ENCODE assay signal across 10 mouse cellular contexts in genomic region chr3:56437058-56437457, GRCm38 (mm10).
DNase-seq lines count a peak whose midpoint lies in the region; ATAC-seq and TF ChIP-seq lines count a peak whose summit lies in the region.
"Had no signal": no experiment of that assay in that cellular context is flagged by ENCODE, and none has a peak within 500 bp of the region (broad histone marks: within the 10 kb centered on the region; RNA-seq: fewer than 3 reads in every experiment).

No protein-coding gene starts in this region.

- no peak overlapping the region for H3K4me3 ChIP-seq in heart, adult 2 months
- H3K4me3 ChIP-seq in heart, embryonic 10.5 days: no peak overlapping the region
- no peak overlapping the region for H3K4me3 ChIP-seq in hindbrain, embryonic 15.5 days
- no peak overlapping the region for H3K4me3 ChIP-seq in midbrain, embryonic 16.5 days (ENCODE audit: low read depth, low read length)
- H3K4me3 ChIP-seq: erythroblast, embryonic 14.5 days; limb, embryonic 12.5 days had no signal

- H3K4me2 ChIP-seq in hindbrain, embryonic 15.5 days: no peak overlapping the region
- H3K4me2 ChIP-seq in midbrain, embryonic 16.5 days (ENCODE audit: low read length): no peak overlapping the region
- H3K4me2 ChIP-seq: limb, embryonic 12.5 days had no signal

- no peak for TF ChIP-seq POLR2A in heart, adult 2 months (IDR thresholded peaks at IDR 0.05; ENCODE audit: insufficient read depth, low read depth, low read length)

- no peaks in the 10 kb centered on the region for H3K79me2 ChIP-seq in heart, adult 2 months (replicated peaks; ENCODE audit: control insufficient read depth, insufficient read depth, low read length)

- WGBS in heart, adult 2 months: 43% methylated on average over 4 of the region's 4 CpGs
- 54% methylated on average over 4 of the region's 4 CpGs for WGBS in heart, embryonic 10.5 days
- WGBS in hindbrain, embryonic 15.5 days: 18% methylated on average over 4 of the region's 4 CpGs
- WGBS in midbrain, embryonic 16.5 days: 11% methylated on average over 4 of the region's 4 CpGs

- no peaks in the 10 kb centered on the region for H3K27me3 ChIP-seq in heart, adult 2 months (ENCODE audit: control insufficient read depth, insufficient read depth, low read length)
- no peaks in the 10 kb centered on the region for H3K27me3 ChIP-seq in heart, embryonic 10.5 days (ENCODE audit: insufficient read depth, poor library complexity, severe bottlenecking)
- H3K27me3 ChIP-seq in hindbrain, embryonic 15.5 days: no peaks in the 10 kb centered on the region
- no peaks in the 10 kb centered on the region for H3K27me3 ChIP-seq in midbrain, embryonic 16.5 days (ENCODE audit: control insufficient read depth, insufficient read depth, low read depth, low read length)
- H3K27me3 ChIP-seq: limb, embryonic 12.5 days had no signal

- H3K4me1 ChIP-seq in heart, adult 2 months (ENCODE audit: control insufficient read depth, insufficient read depth, low read length): no peaks in the 10 kb centered on the region; the same call in 1 of the 2 replicates
- no peaks in the 10 kb centered on the region for H3K4me1 ChIP-seq in heart, embryonic 10.5 days
- H3K4me1 ChIP-seq in hindbrain, embryonic 15.5 days (replicated peaks): peaks cover 18% of the 10 kb centered on the region
- peaks cover 8% of the 10 kb centered on the region for H3K4me1 ChIP-seq in midbrain, embryonic 16.5 days (ENCODE audit: control insufficient read depth, insufficient read depth, low read length)
- H3K4me1 ChIP-seq: limb, embryonic 12.5 days had no signal

- no peaks in the 10 kb centered on the region for H3K9me3 ChIP-seq in heart, embryonic 10.5 days
- H3K9me3 ChIP-seq in hindbrain, embryonic 15.5 days: no peaks in the 10 kb centered on the region
- H3K9me3 ChIP-seq in midbrain, embryonic 16.5 days (replicated peaks; ENCODE audit: control insufficient read depth, low read length, poor library complexity, severe bottlenecking): no peaks in the 10 kb centered on the region
- H3K9me3 ChIP-seq: limb, embryonic 12.5 days had no signal

- no peaks in the 10 kb centered on the region for H3K36me3 ChIP-seq in heart, adult 2 months (ENCODE audit: control insufficient read depth, insufficient read depth, low read length)
- H3K36me3 ChIP-seq in heart, embryonic 10.5 days: no peaks in the 10 kb centered on the region
- no peaks in the 10 kb centered on the region for H3K36me3 ChIP-seq in hindbrain, embryonic 15.5 days
- no peaks in the 10 kb centered on the region for H3K36me3 ChIP-seq in midbrain, embryonic 16.5 days (ENCODE audit: control insufficient read depth, insufficient read depth, low read length)
- H3K36me3 ChIP-seq: limb, embryonic 12.5 days had no signal

- no peak overlapping the region for H3K9ac ChIP-seq in heart, adult 2 months (ENCODE audit: low read depth, low read length)
- H3K9ac ChIP-seq in hindbrain, embryonic 15.5 days: no peak overlapping the region
- no peak overlapping the region for H3K9ac ChIP-seq in midbrain, embryonic 16.5 days (ENCODE audit: low read depth, low read length)
- H3K9ac ChIP-seq: limb, embryonic 12.5 days had no signal

- peak; percentile 22 to 44 for DNase-seq in heart, adult 2 months
- no peak for DNase-seq in heart, embryonic 10.5 days (ENCODE audit: low spot score)
- peak; percentile 7 for DNase-seq in ovary, postnatal 36 days (ENCODE audit: low spot score)
- DNase-seq in ovary, postnatal 10 days (ENCODE audit: low spot score): no peak

- ATAC-seq in hindbrain, embryonic 15.5 days (ENCODE audit: low FRiP score, low read depth): peak; percentile 59; the same call in 1 of the 2 replicates
- ATAC-seq in midbrain, embryonic 16.5 days: peak; percentile 45; the same call in 1 of the 2 replicates
- no peak for ATAC-seq in megakaryocyte, adult 5-6 weeks (ENCODE audit: poor library complexity, severe bottlenecking)
- no peak for ATAC-seq in megakaryocyte-erythroid progenitor cell, adult 5-6 weeks (replicated peaks; ENCODE audit: low FRiP score, low TSS enrichment, poor library complexity, severe bottlenecking)

- no peak overlapping the region for H3K27ac ChIP-seq in heart, adult 2 months
- H3K27ac ChIP-seq in heart, embryonic 10.5 days: no peak overlapping the region
- no peak overlapping the region for H3K27ac ChIP-seq in hindbrain, embryonic 15.5 days (replicated peaks)
- no peak overlapping the region for H3K27ac ChIP-seq in midbrain, embryonic 16.5 days (ENCODE audit: low read length)
- H3K27ac ChIP-seq: limb, embryonic 12.5 days had no signal

- no peak for TF ChIP-seq EP300 in heart, adult 2 months (IDR thresholded peaks at IDR 0.05; ENCODE audit: insufficient read depth, low read depth, low read length)

- intact Hi-C loops in heart, adult 2 months (cut with DNase I): no loop called here

- TF ChIP-seq CTCF in heart, adult 2 months (IDR thresholded peaks at IDR 0.05): no peak

Comparison
In these comparisons a context has a peak if more than half of its experiments do, and no peak if none do; other contexts are left out.
1. DNase-seq: peak in heart, adult 2 months (2 of 2) and ovary, postnatal 36 days (single experiment); none in heart, embryonic 10.5 days (single experiment) and ovary, postnatal 10 days (single experiment).
2. ATAC-seq: peak in hindbrain, embryonic 15.5 days (single experiment) and midbrain, embryonic 16.5 days (single experiment); none in megakaryocyte, adult 5-6 weeks (single experiment) and megakaryocyte-erythroid progenitor cell, adult 5-6 weeks (single experiment).